20 mouse cellular contexts compared by ENCODE assay signal in the genomic region with DNA sequence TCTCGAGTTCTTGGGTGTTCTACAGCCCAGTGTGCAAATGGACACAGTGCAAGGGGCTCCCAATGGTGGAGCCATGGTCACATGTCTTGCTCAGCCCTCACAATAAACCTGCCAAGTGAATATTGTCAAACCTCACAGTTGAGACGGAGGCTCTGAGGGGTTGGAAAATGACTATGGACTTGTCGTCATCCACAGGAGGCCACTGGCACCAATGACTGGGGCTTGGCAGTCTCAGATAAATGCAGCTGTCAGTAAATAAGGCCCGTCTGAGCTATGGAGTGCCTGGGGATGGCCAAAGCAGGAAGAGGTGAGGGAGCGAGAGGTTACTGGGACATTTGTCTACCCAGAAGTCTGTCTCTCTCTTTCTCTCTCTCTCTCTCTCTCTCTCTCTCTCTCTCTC. TPM values are rescaled to one million over a fixed set of nuclear protein-coding genes. Genes with fewer than 3 reads are reported as not detected.
DNase-seq lines count a peak whose midpoint lies in the region; ATAC-seq and TF ChIP-seq lines count a peak whose summit lies in the region.
"Had no signal": no experiment of that assay in that cellular context is flagged by ENCODE, and none has a peak within 500 bp of the region (broad histone marks: within the 10 kb centered on the region; RNA-seq: fewer than 3 reads in every experiment).

No protein-coding gene starts in this region.

- no peak for TF ChIP-seq CTCF in small intestine, adult 2 months (IDR thresholded peaks at IDR 0.05; ENCODE audit: extremely low read depth, insufficient read length, insufficient replicate concordance, low read depth, low read length)

- H3K27ac ChIP-seq in small intestine, adult 2 months (ENCODE audit: insufficient read depth, low read depth, low read length) = no peak overlapping the region
- H3K27ac ChIP-seq in midbrain, embryonic 15.5 days = no peak overlapping the region
- H3K27ac ChIP-seq: forebrain, embryonic 10.5 days; heart, embryonic 15.5 days; hindbrain, postnatal 0 days; limb, embryonic 15.5 days; lung, embryonic 15.5 days had no signal

- no peaks in the 10 kb centered on the region for H3K9me3 ChIP-seq in midbrain, embryonic 15.5 days
- H3K9me3 ChIP-seq: forebrain, embryonic 10.5 days; heart, embryonic 15.5 days; limb, embryonic 15.5 days; lung, embryonic 15.5 days had no signal

- no peaks in the 10 kb centered on the region for H3K36me3 ChIP-seq in small intestine, adult 2 months (ENCODE audit: control insufficient read depth, insufficient read depth, low read length)
- H3K36me3 ChIP-seq in midbrain, embryonic 15.5 days (replicated peaks) = no peaks in the 10 kb centered on the region
- H3K36me3 ChIP-seq: forebrain, embryonic 10.5 days; heart, embryonic 15.5 days; limb, embryonic 15.5 days; lung, embryonic 15.5 days had no signal

- H3K4me1 ChIP-seq in small intestine, adult 2 months (ENCODE audit: control insufficient read depth, insufficient read depth, insufficient read length, low read length) = no peaks in the 10 kb centered on the region
- H3K4me1 ChIP-seq in midbrain, embryonic 15.5 days = 0 out of 2 replicates have a peak, but pooled peaks cover 4% of the 10 kb centered on the region
- H3K4me1 ChIP-seq: forebrain, embryonic 10.5 days had no signal

- DNase-seq in CD4-positive helper T cell, adult 2 months (ENCODE audit: low read depth, low spot score) = peak; percentile 57
- DNase-seq in CD4-positive, CD25-positive, alpha-beta regulatory T cell, adult 2 months (ENCODE audit: low read depth, low spot score) = peak; percentile 50
- DNase-seq in c-Kit-positive CD71-positive TER-119-positive erythroid progenitor cells, embryonic 14.5 days (ENCODE audit: low spot score) = no peak
- no peak for DNase-seq in right cerebral cortex, postnatal 14 days
- DNase-seq: adrenal gland, adult 2 months; cerebellum, adult 11 months; embryo, embryonic 11 days; forebrain, postnatal 0 days; gastrocnemius, postnatal 36 days; kidney, adult 18-20 months; kidney, postnatal 10 days; midbrain, embryonic 14.5 days had no signal

- 0 out of 2 replicates have a peak, but pooled peaks have one; percentile 12 for ATAC-seq in common myeloid progenitor, adult 5-6 weeks (replicated peaks; ENCODE audit: low read depth, poor library complexity, severe bottlenecking)
- no peak for ATAC-seq in midbrain, embryonic 15.5 days (replicated peaks)
- ATAC-seq: forebrain, postnatal 0 days; hindbrain, postnatal 0 days had no signal

- no peak for TF ChIP-seq POLR2A in small intestine, adult 2 months (IDR thresholded peaks at IDR 0.05; ENCODE audit: low read depth, low read length)

- no peak overlapping the region for H3K4me2 ChIP-seq in midbrain, embryonic 15.5 days
- H3K4me2 ChIP-seq: heart, embryonic 15.5 days; limb, embryonic 15.5 days; lung, embryonic 15.5 days had no signal

- 72% methylated on average over 5 of the region's 5 CpGs for WGBS in small intestine, adult 2 months
- WGBS in midbrain, embryonic 15.5 days = 84% methylated on average over 5 of the region's 5 CpGs

- peak overlapping the region; percentile 10 for H3K4me3 ChIP-seq in small intestine, adult 2 months (ENCODE audit: low read depth, low read length)
- no peak overlapping the region for H3K4me3 ChIP-seq in midbrain, embryonic 15.5 days
- H3K4me3 ChIP-seq: forebrain, embryonic 10.5 days; heart, embryonic 15.5 days; limb, embryonic 15.5 days; lung, embryonic 15.5 days had no signal

- no peaks in the 10 kb centered on the region for H3K27me3 ChIP-seq in small intestine, adult 2 months (ENCODE audit: control insufficient read depth, insufficient read depth, low read length)
- no peaks in the 10 kb centered on the region for H3K27me3 ChIP-seq in midbrain, embryonic 15.5 days (replicated peaks)
- H3K27me3 ChIP-seq: heart, embryonic 15.5 days; limb, embryonic 15.5 days; lung, embryonic 15.5 days had no signal

- H3K9ac ChIP-seq in midbrain, embryonic 15.5 days = no peak overlapping the region
- H3K9ac ChIP-seq: forebrain, postnatal 0 days; heart, embryonic 15.5 days; limb, embryonic 15.5 days; lung, embryonic 15.5 days had no signal

RNA-seq across cellular contexts. Expression of a gene that starts 48.1 kb away (rescaled TPM):
- 10.1 and 15.6 TPM in 2 replicates for total RNA-seq in common myeloid progenitor, adult 5-6 weeks (2017)
- 3.6 and 5.7 TPM in 2 replicates for polyA plus RNA-seq in small intestine, adult 2 months (2012; rRNA removed)
- polyA plus RNA-seq in midbrain, embryonic 15.5 days (2015; fragmentation: Nextera tagmentation; extraction: Ambion mirVana) = 13.5 and 14.4 TPM in 2 replicates

Comparison
In these comparisons a context has a peak if more than half of its experiments do, and no peak if none do; other contexts are left out.
1. DNase-seq: peak in CD4-positive helper T cell, adult 2 months (single experiment) and CD4-positive, CD25-positive, alpha-beta regulatory T cell, adult 2 months (single experiment); none in c-Kit-positive CD71-positive TER-119-positive erythroid progenitor cells, embryonic 14.5 days (single experiment) and right cerebral cortex, postnatal 14 days (single experiment).